Mouse (Mus musculus) adipocyte (in vitro differentiated cells): ENCODE data around the gene Tmem131.
"Not testable (repeated sequence)": the region's sequence is repeated elsewhere in the genome, so short reads cannot be mapped to it uniquely, and the experiment has no call there.

Experiments used
- DNase-seq: peaks from one replicate; pipeline ENCODE4 v3.0.0-alpha.2; 2016; ENCODE audit warnings: low spot score

The Tmem131 gene

GRCm38 (mm10) chr1:36835593-36835992 is 107.9 kb downstream of the Tmem131 start:
- DNase-seq, result no peak

GRCm38 (mm10) chr1:36834090-36834489 is 109.4 kb downstream of the Tmem131 start:
- no peak for DNase-seq

- no peak for DNase-seq
Observed at GRCm38 (mm10) chr1:36830913-36831866, 112.3 kb downstream of the Tmem131 start.

- DNase-seq, result no peak
Observed at GRCm38 (mm10) chr1:36824356-36824755, 119.1 kb downstream of the Tmem131 start.

- DNase-seq, result not testable (repeated sequence)
Observed at GRCm38 (mm10) chr1:36821918-36822317, 121.5 kb downstream of the Tmem131 start.

GRCm38 (mm10) chr1:36815166-36815565 is 128.3 kb downstream of the Tmem131 start:
- no peak for DNase-seq

- DNase-seq, result no peak
Observed at GRCm38 (mm10) chr1:36814271-36814903, 129.1 kb downstream of the Tmem131 start.

GRCm38 (mm10) chr1:36813415-36813814 is 130.1 kb downstream of the Tmem131 start:
- DNase-seq, result no peak

- no peak for DNase-seq
Observed at GRCm38 (mm10) chr1:36811806-36812205, 131.7 kb downstream of the Tmem131 start.

- no peak for DNase-seq
Observed at GRCm38 (mm10) chr1:36807782-36808565, 135.5 kb downstream of the Tmem131 start.

- DNase-seq, result no peak
Observed at GRCm38 (mm10) chr1:36807086-36807485, 136.4 kb downstream of the Tmem131 start.

- DNase-seq, result no peak
Observed at GRCm38 (mm10) chr1:36806181-36806905, 137.1 kb downstream of the Tmem131 start.

GRCm38 (mm10) chr1:36804833-36805232 is 138.6 kb downstream of the Tmem131 start:
- DNase-seq, result no peak

- DNase-seq, result no peak
Observed at GRCm38 (mm10) chr1:36804259-36804658, 139.2 kb downstream of the Tmem131 start.

GRCm38 (mm10) chr1:36800379-36801011 is 143.0 kb downstream of the Tmem131 start:
- DNase-seq, result no peak

- no peak for DNase-seq
Observed at GRCm38 (mm10) chr1:36797481-36797880, 146.0 kb downstream of the Tmem131 start.

GRCm38 (mm10) chr1:36796711-36797110 is 146.8 kb downstream of the Tmem131 start:
- no peak for DNase-seq

- DNase-seq, result no peak
Observed at GRCm38 (mm10) chr1:36789416-36789815, 154.1 kb downstream of the Tmem131 start.

GRCm38 (mm10) chr1:36786377-36786776 is 157.1 kb downstream of the Tmem131 start:
- no peak for DNase-seq

GRCm38 (mm10) chr1:36785238-36785641 is 158.2 kb downstream of the Tmem131 start:
- no peak for DNase-seq
